In genomic region chr11:120150440-120151112, GRCm38 (mm10) we compare ENCODE assay signal across 8 mouse cellular contexts. TPM values are rescaled to one million over a fixed set of nuclear protein-coding genes. Genes with fewer than 3 reads are reported as not detected.
DNase-seq lines count a peak whose midpoint lies in the region; ATAC-seq and TF ChIP-seq lines count a peak whose summit lies in the region.

No protein-coding gene starts in this region.

- H3K9me3 ChIP-seq in heart, postnatal 0 days (replicated peaks; ENCODE audit: control insufficient read depth, low read length): no peaks in the 10 kb centered on the region
- H3K9me3 ChIP-seq in liver, embryonic 12.5 days (replicated peaks): no peaks in the 10 kb centered on the region

- 0 out of 2 replicates have a peak, but pooled peaks cover 7% of the 10 kb centered on the region for H3K36me3 ChIP-seq in heart, postnatal 0 days (replicated peaks; ENCODE audit: control insufficient read depth, insufficient read depth, low read length)
- peaks cover 30% of the 10 kb centered on the region for H3K36me3 ChIP-seq in liver, embryonic 12.5 days

- under 1% methylated on average over 44 of the region's 44 CpGs for WGBS in heart, postnatal 0 days
- 2% methylated on average over 44 of the region's 44 CpGs for WGBS in liver, embryonic 12.5 days (ENCODE audit: insufficient replicate concordance)

- no peak overlapping the region for H3K27ac ChIP-seq in cortical plate, adult 2 months (ENCODE audit: insufficient read depth, low read length)
- H3K27ac ChIP-seq in heart, postnatal 0 days (ENCODE audit: low read depth): peak overlapping the region; percentile 85
- H3K27ac ChIP-seq in liver, embryonic 12.5 days: peak overlapping the region; percentile 88

- peak; percentile 42; the same call in 1 of the 2 replicates for ATAC-seq in frontal cortex, adult (ENCODE audit: low TSS enrichment)
- peak; percentile 13; the same call in 1 of the 2 replicates for ATAC-seq in heart, postnatal 0 days (ENCODE audit: insufficient read depth, low read depth)
- ATAC-seq in liver, embryonic 12.5 days: peak; percentile 42
- ATAC-seq in monocyte, adult 5-6 weeks (replicated peaks; ENCODE audit: insufficient number of reproducible peaks, low FRiP score, low TSS enrichment, poor library complexity, severe bottlenecking): peak; percentile 60

- H3K9ac ChIP-seq in heart, postnatal 0 days (replicated peaks; ENCODE audit: low read depth, low read length): peak overlapping the region; percentile 78
- H3K9ac ChIP-seq in liver, embryonic 12.5 days: peak overlapping the region; percentile 88

- peak overlapping the region; percentile 79 for H3K4me2 ChIP-seq in heart, postnatal 0 days (ENCODE audit: low read depth, low read length)
- H3K4me2 ChIP-seq in liver, embryonic 12.5 days: peak overlapping the region; percentile 90

- no peak for TF ChIP-seq POLR2A in cortical plate, adult 2 months (IDR thresholded peaks at IDR 0.05; ENCODE audit: extremely low read depth, insufficient read depth, low read length)

- peaks cover 4% of the 10 kb centered on the region for H3K4me1 ChIP-seq in cortical plate, adult 2 months (ENCODE audit: control insufficient read depth, insufficient read depth, low read length)
- peaks cover 18% of the 10 kb centered on the region for H3K4me1 ChIP-seq in heart, postnatal 0 days (ENCODE audit: control insufficient read depth, insufficient read depth)
- H3K4me1 ChIP-seq in liver, embryonic 12.5 days: peaks cover 48% of the 10 kb centered on the region

- H3K27me3 ChIP-seq in heart, postnatal 0 days (ENCODE audit: control insufficient read depth, insufficient read depth, low read length): no peaks in the 10 kb centered on the region
- no peaks in the 10 kb centered on the region for H3K27me3 ChIP-seq in liver, embryonic 12.5 days (replicated peaks)

- DNase-seq in frontal cortex, postnatal 14 days (ENCODE audit: low spot score in 2 of 2): no peak
- DNase-seq in CD4-positive helper T cell, adult 2 months (ENCODE audit: low read depth, low spot score): peak; percentile 78
- DNase-seq in heart, postnatal 0 days (ENCODE audit: low spot score): peak; percentile 60
- no peak for DNase-seq in layer of hippocampus, postnatal 10 days (ENCODE audit: low spot score in 2 of 2)

- peak overlapping the region; percentile 78 for H3K4me3 ChIP-seq in cortical plate, adult 2 months (ENCODE audit: insufficient read depth, low read length)
- H3K4me3 ChIP-seq in heart, postnatal 0 days (ENCODE audit: low read depth, low read length): peak overlapping the region; percentile 94
- H3K4me3 ChIP-seq in liver, embryonic 12.5 days: peak overlapping the region; percentile 90

- no peak for TF ChIP-seq EP300 in heart, postnatal 0 days (IDR thresholded peaks at IDR 0.05; ENCODE audit: low read depth)

- no peak for TF ChIP-seq CTCF in cortical plate, adult 2 months (IDR thresholded peaks at IDR 0.05; ENCODE audit: extremely low read depth, insufficient read depth, low read length)
- TF ChIP-seq CTCF in heart, postnatal 0 days (IDR thresholded peaks at IDR 0.05; ENCODE audit: low read depth): no peak

RNA-seq across cellular contexts. Expression of gene Slc38a10, which starts 0.6 kb away (rescaled TPM):
- polyA plus RNA-seq in cortical plate, adult 2 months (2012; rRNA removed): 57.7 and 60.3 TPM in 2 replicates
- total RNA-seq in heart, postnatal 0 days (2014; rRNA removed; ENCODE audit: low replicate concordance): 113 and 139 TPM in 2 replicates
- 56.2 and 65.9 TPM in 2 replicates for polyA plus RNA-seq in heart, postnatal 0 days (2015; fragmentation: Nextera tagmentation; extraction: Ambion mirVana)
- 54.9 and 55.2 TPM in 2 replicates for polyA plus RNA-seq in liver, embryonic 12.5 days (2016; fragmentation: Nextera tagmentation; extraction: Ambion mirVana)
- total RNA-seq in monocyte, adult 5-6 weeks (2017): 40.6 to 56.4 TPM (median 42.9 TPM) in 3 replicates
- total RNA-seq in layer of hippocampus, postnatal 10 days (2021): 100 to 1,000 TPM; 107 to 123 TPM

RNA-seq across cellular contexts. Expression of gene Ndufaf8, which starts 51.8 kb away (rescaled TPM):
- 52.8 and 54.7 TPM in 2 replicates for polyA plus RNA-seq in cortical plate, adult 2 months (2012; rRNA removed)
- total RNA-seq in heart, postnatal 0 days (2014; rRNA removed; ENCODE audit: low replicate concordance): 52.7 and 84.8 TPM in 2 replicates
- polyA plus RNA-seq in heart, postnatal 0 days (2015; fragmentation: Nextera tagmentation; extraction: Ambion mirVana): 118 and 132 TPM in 2 replicates
- 64.4 and 68.1 TPM in 2 replicates for polyA plus RNA-seq in liver, embryonic 12.5 days (2016; fragmentation: Nextera tagmentation; extraction: Ambion mirVana)
- total RNA-seq in monocyte, adult 5-6 weeks (2017): 21.0 to 40.3 TPM (median 25.7 TPM) in 3 replicates
- 10 to 100 TPM; 36.4 to 37.3 TPM for total RNA-seq in layer of hippocampus, postnatal 10 days (2021)

RNA-seq across cellular contexts. Expression of gene Tepsin, which starts 52.0 kb away (rescaled TPM):
- 30.8 and 32.6 TPM in 2 replicates for polyA plus RNA-seq in cortical plate, adult 2 months (2012; rRNA removed)
- total RNA-seq in heart, postnatal 0 days (2014; rRNA removed; ENCODE audit: low replicate concordance): 16.4 and 20.4 TPM in 2 replicates
- polyA plus RNA-seq in heart, postnatal 0 days (2015; fragmentation: Nextera tagmentation; extraction: Ambion mirVana): 8.6 and 8.7 TPM in 2 replicates
- polyA plus RNA-seq in liver, embryonic 12.5 days (2016; fragmentation: Nextera tagmentation; extraction: Ambion mirVana): 9.3 and 11.3 TPM in 2 replicates
- total RNA-seq in monocyte, adult 5-6 weeks (2017): 13.9 to 20.6 TPM (median 17.0 TPM) in 3 replicates
- 10 to 100 TPM; 19.3 to 19.7 TPM for total RNA-seq in layer of hippocampus, postnatal 10 days (2021)

Comparison
In these comparisons a context has a peak if more than half of its experiments do, and no peak if none do; other contexts are left out.
1. DNase-seq: peak in CD4-positive helper T cell, adult 2 months (single experiment) and heart, postnatal 0 days (single experiment); none in frontal cortex, postnatal 14 days (0 of 2) and layer of hippocampus, postnatal 10 days (0 of 2).
2. Peak in every context shown above with its lines, with median percentiles within 50 percentile points of each other: ATAC-seq and H3K4me3 ChIP-seq.